Mouse (Mus musculus): ENCODE measurements around the gene Spock2.

DNA sequence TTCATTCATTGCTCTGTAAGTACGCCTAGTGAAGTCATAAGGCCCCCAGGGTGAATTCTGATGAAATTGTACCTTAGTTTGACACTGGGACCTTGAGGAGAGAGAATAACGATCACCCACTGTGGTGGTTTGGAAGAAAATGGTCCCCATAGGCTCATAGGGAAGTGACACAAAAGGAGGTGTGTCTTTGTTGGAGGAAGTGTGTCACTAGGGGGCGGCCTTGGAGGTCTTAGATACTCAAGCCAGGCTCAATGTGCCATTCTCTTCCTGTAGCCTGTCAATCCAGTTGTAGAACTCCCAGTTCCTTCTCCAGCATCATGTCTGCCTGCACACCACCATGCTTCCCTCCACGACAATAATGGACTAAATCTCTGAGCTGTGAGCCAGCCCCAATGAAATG lies 34.7 kb downstream of the Spock2 start:
- TF ChIP-seq POLR2A (IDR thresholded peaks at IDR 0.05; ENCODE audit: insufficient read length, low read depth) (no peak), USF1 (IDR thresholded peaks at IDR 0.05; ENCODE audit: low read depth) (no peak), MYOD1 (IDR thresholded peaks at IDR 0.05; ENCODE audit: control insufficient read depth in 1 of 3, insufficient read length in 2 of 3, low read depth in 2 of 3) (no peak), POLR2AphosphoS2 (IDR thresholded peaks at IDR 0.05; ENCODE audit: insufficient read length, low read depth) (no peak), MYOG (IDR thresholded peaks at IDR 0.05; ENCODE audit: control insufficient read depth in 1 of 3, insufficient read depth in 1 of 3, insufficient read length in 2 of 3, low read depth in 2 of 3) (no peak), E2F4 (IDR thresholded peaks at IDR 0.05; ENCODE audit: insufficient read depth) (no peak), MAX (IDR thresholded peaks at IDR 0.05; ENCODE audit: low read depth) (no peak), TCF12 (IDR thresholded peaks at IDR 0.05; ENCODE audit: insufficient read depth, poor library complexity, severe bottlenecking) (no peak), SRF (IDR thresholded peaks at IDR 0.05; ENCODE audit: control insufficient read depth, insufficient read length, low read depth) (no peak)
